Mouse (Mus musculus) lung, adult 2 months (tissue): ENCODE measurements around the gene Adamts2.

Experiments used
- CTCF ChIP-seq: fragments of 200-500 bp; IDR thresholded peaks from 2 replicates; pipeline ENCODE4 v1.5.1; 2011; ENCODE audit warnings: mild to moderate bottlenecking, low read length, control low read depth; ENCODE audit not compliant: insufficient read depth
- POLR2A ChIP-seq: fragments of 200-500 bp; IDR thresholded peaks from 2 replicates; pipeline ENCODE4 v1.6.1; 2011; ENCODE audit warnings: low read depth, mild to moderate bottlenecking, control low read depth, low read length, borderline replicate concordance; ENCODE audit errors: extremely low read depth

- TF ChIP-seq CTCF (no peak), POLR2A (no peak)
These were observed 60.3 kb downstream of the Adamts2 start for GRCm38 (mm10) chr11:50662176-50662575.
